Mouse (Mus musculus) liver, adult 2 months (tissue): ENCODE measurements at regions not wholly inside any gene's neighbourhood (a gene's known extent, or its start where the extent isn't known, plus 50 kb on each side); places are given as distances from the start of the nearest gene placed in this dataset.

ENCODE experiments used
- DNase-seq: peaks from one replicate; pipeline ENCODE4 v3.0.0-alpha.2; 2011; ENCODE audit warnings: low read depth, low spot score; ENCODE audit errors: extremely low read depth
- H3K27ac ChIP-seq: fragments of 200-500 bp; replicated peaks from 2 replicates; pipeline ENCODE4 v1.5.1; 2012; ENCODE audit warnings: low read depth, mild to moderate bottlenecking, control low read depth, inconsistent platforms, low read length; ENCODE audit not compliant: insufficient read depth
- H3K27me3 ChIP-seq: fragments of 200-500 bp; 2 replicates; pipeline ENCODE4 v1.6.1; 2012; ENCODE audit warnings: mild to moderate bottlenecking, moderate library complexity, low read length, inconsistent platforms; ENCODE audit not compliant: control insufficient read depth, insufficient read depth
- H3K36me3 ChIP-seq: fragments of 200-500 bp; 2 replicates; pipeline ENCODE4 v1.6.1; 2012; ENCODE audit warnings: low read length, inconsistent platforms; ENCODE audit not compliant: control insufficient read depth, insufficient read depth
- H3K4me1 ChIP-seq: fragments of 200-500 bp; 2 replicates; pipeline ENCODE4 v1.6.1; 2011; ENCODE audit warnings: low read length; ENCODE audit not compliant: control insufficient read depth, insufficient read depth
- H3K4me3 ChIP-seq: fragments of 200-500 bp; 2 replicates; pipeline ENCODE4 v1.5.1; 2011; ENCODE audit warnings: low read depth, mild to moderate bottlenecking, control low read depth, low read length, moderate library complexity; ENCODE audit not compliant: insufficient read depth
- H3K79me2 ChIP-seq: fragments of 200-500 bp; 2 replicates; pipeline ENCODE4 v1.6.1; 2012; ENCODE audit warnings: inconsistent platforms, mild to moderate bottlenecking, low read length, moderate library complexity; ENCODE audit not compliant: control insufficient read depth, insufficient read depth
- H3K9ac ChIP-seq: fragments of 200-500 bp; 2 replicates; pipeline ENCODE4 v1.6.1; 2012; ENCODE audit warnings: low read depth, mild to moderate bottlenecking, control low read depth, inconsistent platforms, low read length
- CTCF ChIP-seq: fragments of 200-500 bp; IDR thresholded peaks from 2 replicates; pipeline ENCODE4 v1.5.1; 2011; ENCODE audit warnings: low read depth, low read length, control low read depth
- POLR2A ChIP-seq: fragments of 200-500 bp; IDR thresholded peaks from 2 replicates; pipeline ENCODE4 v1.6.1; 2011; ENCODE audit warnings: low read length, control low read depth; ENCODE audit not compliant: insufficient read depth; ENCODE audit errors: extremely low read depth
- WGBS: fragments of 180-500 bp; shearing (Covaris S2); methylation state at CpG from one replicate; pipeline ENCODE4 v1.1.7; 2018; 5-methylcytosine and 5-hydroxymethylcytosine counted together

- no peak overlapping the region for H3K4me3 ChIP-seq
- no peak overlapping the region for H3K9ac ChIP-seq
- no peaks in the 10 kb centered on the region for H3K79me2 ChIP-seq
- TF ChIP-seq POLR2A, result no peak
- TF ChIP-seq CTCF, result no peak
- DNase-seq, result no peak
- H3K36me3 ChIP-seq, result no peaks in the 10 kb centered on the region
- H3K27ac ChIP-seq, result no peak overlapping the region
- H3K27me3 ChIP-seq, result no peaks in the 10 kb centered on the region
- H3K4me1 ChIP-seq, result no peaks in the 10 kb centered on the region
- WGBS, result 69% methylated on average over 6 of the region's 6 CpGs
Observed at GRCm38 (mm10) chr3:127977240-127977639, 81.1 kb upstream of the Fam241a start.

DNA sequence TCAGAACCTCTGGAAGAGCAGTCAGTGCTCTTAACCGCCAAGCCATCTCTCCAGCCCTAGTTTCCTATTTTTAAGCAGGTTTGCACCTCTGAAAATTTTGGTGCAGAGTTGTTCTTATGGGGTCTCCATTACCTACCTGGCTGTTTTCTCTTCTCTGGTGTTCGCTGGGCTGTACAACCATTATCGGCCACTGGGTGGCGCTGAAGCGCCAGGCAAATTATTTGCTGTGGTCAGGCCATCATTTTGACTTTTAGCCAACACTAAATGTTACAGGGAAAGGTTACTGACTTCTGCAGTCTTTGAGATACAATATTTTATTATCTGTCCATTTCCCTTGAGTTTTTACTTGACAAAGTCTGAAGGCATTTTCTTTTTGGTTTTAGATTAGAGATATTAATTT, 74.8 kb upstream of the Fam241a start:
- DNase-seq, result peak; percentile 52
- TF ChIP-seq POLR2A (no peak), CTCF (peak; percentile 82)
- 5% methylated on average over 5 of the region's 5 CpGs for WGBS

GRCm38 (mm10) chr3:127967170-127967569, 71.0 kb upstream of the Fam241a start:
- Histone ChIP-seq H3K4me1 (peaks cover 2% of the 10 kb centered on the region; the same call in 1 of the 2 replicates), H3K27ac (no peak overlapping the region), H3K4me3 (no peak overlapping the region), H3K27me3 (no peaks in the 10 kb centered on the region), H3K9ac (no peak overlapping the region), H3K36me3 (no peaks in the 10 kb centered on the region), H3K79me2 (no peaks in the 10 kb centered on the region)
- WGBS, result 56% methylated on average over 10 of the region's 10 CpGs
- peak; percentile 20 for DNase-seq
- no peak for TF ChIP-seq POLR2A

More for the DNA sequence above, 74.8 kb upstream of the Fam241a start:
- Histone ChIP-seq H3K9ac (no peak overlapping the region), H3K79me2 (no peaks in the 10 kb centered on the region), H3K27me3 (no peaks in the 10 kb centered on the region), H3K36me3 (no peaks in the 10 kb centered on the region), H3K4me1 (peaks cover under 1% of the 10 kb centered on the region; the same call in 1 of the 2 replicates), H3K27ac (no peak overlapping the region), H3K4me3 (no peak overlapping the region)

DNA sequence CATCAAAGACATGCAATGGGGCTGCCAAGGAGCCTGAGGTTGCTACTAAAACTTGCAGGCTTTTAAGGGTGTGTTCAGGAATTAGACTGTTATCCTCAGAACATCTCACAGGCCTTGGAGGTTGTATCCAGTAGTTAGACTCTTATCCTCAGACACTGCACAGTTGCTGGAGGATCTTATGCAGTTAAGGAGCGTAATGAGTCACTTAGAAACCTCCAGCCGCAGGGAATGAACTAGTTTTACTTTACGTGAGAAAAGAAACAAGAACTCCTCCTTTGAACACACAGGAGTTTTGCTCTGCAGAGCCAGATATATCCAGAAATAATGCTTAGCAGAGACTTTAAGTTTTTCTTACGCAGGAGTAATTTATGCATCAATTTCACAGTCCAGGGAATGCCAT, 70.1 kb upstream of the Fam241a start:
- H3K79me2 ChIP-seq, result no peaks in the 10 kb centered on the region
- TF ChIP-seq CTCF (no peak), POLR2A (no peak)
- H3K27ac ChIP-seq, result no peak overlapping the region
- 91% methylated on average over 4 of the region's 4 CpGs for WGBS
- H3K27me3 ChIP-seq, result no peaks in the 10 kb centered on the region
- DNase-seq, result no peak
- H3K4me3 ChIP-seq, result no peak overlapping the region
- peaks cover 2% of the 10 kb centered on the region; the same call in 1 of the 2 replicates for H3K4me1 ChIP-seq
- no peak overlapping the region for H3K9ac ChIP-seq
- H3K36me3 ChIP-seq, result no peaks in the 10 kb centered on the region

- no peak overlapping the region for H3K27ac ChIP-seq
- no peak for TF ChIP-seq POLR2A
- H3K27me3 ChIP-seq, result 0 out of 2 replicates have a peak, but pooled peaks cover 3% of the 10 kb centered on the region
- H3K4me3 ChIP-seq, result no peak overlapping the region
- no peaks in the 10 kb centered on the region for H3K36me3 ChIP-seq
- DNase-seq, result no peak
- H3K9ac ChIP-seq, result no peak overlapping the region
- no peaks in the 10 kb centered on the region for H3K79me2 ChIP-seq
- 39% methylated on average over 13 of the region's 13 CpGs for whole genome bisulfite sequencing
- H3K4me1 ChIP-seq, result no peaks in the 10 kb centered on the region
Observed at GRCm38 (mm10) chr3:127958919-127959684, 63.0 kb upstream of the Fam241a start.

- Histone ChIP-seq H3K4me1 (no peaks in the 10 kb centered on the region), H3K4me3 (no peak overlapping the region), H3K27me3 (0 out of 2 replicates have a peak, but pooled peaks cover 3% of the 10 kb centered on the region), H3K27ac (no peak overlapping the region), H3K36me3 (no peaks in the 10 kb centered on the region), H3K9ac (no peak overlapping the region), H3K79me2 (no peaks in the 10 kb centered on the region)
- TF ChIP-seq POLR2A (no peak), CTCF (no peak)
- DNase-seq, result no peak
- WGBS, result 89% methylated on average over 4 of the region's 4 CpGs
Observed at GRCm38 (mm10) chr3:127954856-127955255, 58.7 kb upstream of the Fam241a start.
